Mouse (Mus musculus) mouse trophoblast stem cell (cell line): Measurements from ENCODE around the gene Cnpy1.

ENCODE experiments used
- in situ Hi-C, 2 experiments: fragments of 300-500 bp; cut with MseI, MboI; formaldehyde crosslinking; loops; 2 replicates in 1 of 2; 3 replicates in 1 of 2; pipeline ENCODE4 v1.15.1; 2025

Cnpy1 gene

GRCm38 (mm10) chr5:28165358-28166255, 80.0 kb downstream of the Cnpy1 start, which contains the start of gene En2:
Gene En2 (plus strand): TSS chr5:28165694.
- in situ Hi-C loops, result no loop called here

GRCm38 (mm10) chr5:28163926-28164325, 81.7 kb downstream of the Cnpy1 start:
- in situ Hi-C loops, result no loop called here

- in situ Hi-C loops, result no loop called here
These were observed 83.6 kb downstream of the Cnpy1 start for GRCm38 (mm10) chr5:28161938-28162402.

- in situ Hi-C loops, result no loop called here
These were observed 84.1 kb downstream of the Cnpy1 start for GRCm38 (mm10) chr5:28161383-28161937.

DNA sequence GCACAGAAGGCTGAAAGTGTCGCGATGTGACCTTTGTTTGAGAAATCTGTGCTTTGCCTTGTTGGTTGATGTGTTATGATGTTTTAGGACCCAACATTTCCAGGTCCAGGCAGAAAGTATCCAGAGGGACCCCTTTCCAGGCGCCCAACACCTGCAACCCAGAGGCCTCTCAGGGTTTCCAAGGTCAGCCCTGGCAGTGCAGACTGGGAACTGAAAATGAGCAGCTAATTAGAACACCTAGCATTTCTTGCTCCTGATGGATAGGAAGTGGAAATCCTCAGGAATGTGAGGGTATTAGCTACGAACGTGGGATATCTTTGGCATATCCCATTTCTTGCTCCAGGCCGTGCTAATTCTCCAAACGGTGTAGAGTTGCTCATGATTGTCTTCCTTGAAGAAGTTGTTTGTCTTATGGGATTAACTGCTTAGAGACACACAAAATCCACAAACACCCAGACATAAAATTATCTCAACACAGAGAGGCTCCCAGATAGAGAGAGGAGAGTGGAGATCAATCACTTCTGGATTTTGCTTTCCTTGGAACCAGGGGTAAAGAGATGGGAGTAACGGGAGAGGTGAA, 85.6 kb downstream of the Cnpy1 start:
- in situ Hi-C loops, result no loop called here

- in situ Hi-C loops, result no loop called here
These were observed 86.5 kb downstream of the Cnpy1 start for GRCm38 (mm10) chr5:28159072-28159458.

DNA sequence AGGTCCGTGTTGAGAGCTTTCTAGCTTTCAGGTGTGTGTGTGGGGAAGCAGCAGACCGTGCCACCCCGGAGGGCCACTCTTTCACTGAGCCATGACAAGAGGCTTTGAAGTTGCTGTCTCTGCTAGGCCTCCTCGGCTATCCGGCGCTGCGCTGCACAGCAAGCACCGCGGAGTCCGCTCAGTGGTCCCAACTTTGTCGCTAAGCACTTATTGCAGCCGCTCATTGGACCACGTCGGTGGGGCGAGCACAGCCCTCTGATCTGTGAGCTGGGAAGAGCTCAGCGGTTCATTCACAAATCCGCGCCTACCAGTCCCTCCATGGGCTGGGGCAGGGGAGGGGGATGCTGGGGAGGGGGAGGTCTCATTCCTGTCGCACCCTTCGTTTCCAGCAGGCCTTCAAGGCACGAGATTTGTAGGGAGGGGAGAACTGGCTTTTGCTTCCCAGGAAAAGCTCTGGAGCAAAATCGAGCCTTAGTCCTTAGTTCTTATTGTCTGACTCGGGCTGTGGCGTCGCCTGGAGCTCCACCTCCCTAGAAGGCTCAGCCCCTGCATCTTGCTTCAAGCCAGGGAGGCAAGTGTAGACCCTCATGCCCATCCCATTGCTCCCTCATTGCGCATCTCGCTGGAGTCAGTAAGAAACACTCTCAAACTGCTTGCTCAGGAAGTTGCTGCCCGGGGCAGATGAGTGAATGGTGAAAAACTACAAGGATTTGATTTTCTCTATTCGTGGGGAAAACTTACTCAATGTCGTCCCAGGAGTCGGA, 87.1 kb downstream of the Cnpy1 start:
- in situ Hi-C loops, result no loop called here

DNA sequence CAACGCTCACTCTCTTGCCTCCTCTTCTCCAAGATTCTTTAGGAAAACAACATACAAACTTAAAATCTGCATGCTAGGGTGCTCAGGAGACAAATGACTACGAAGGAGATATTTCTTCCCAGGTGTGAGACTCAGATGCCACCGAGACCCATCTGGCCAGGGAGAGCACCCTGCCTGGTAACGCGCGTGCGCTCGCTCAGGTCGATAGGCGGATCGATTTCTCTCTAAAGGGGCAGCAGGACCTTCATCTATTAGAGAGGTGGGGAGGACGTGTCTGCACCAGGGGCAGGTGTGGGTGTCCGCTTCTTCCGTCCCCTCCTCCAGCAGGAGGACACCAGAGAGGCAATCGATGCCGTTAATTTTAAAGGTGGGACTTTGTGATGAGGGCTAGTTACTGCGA, 87.8 kb downstream of the Cnpy1 start:
- in situ Hi-C loops, result no loop called here

DNA sequence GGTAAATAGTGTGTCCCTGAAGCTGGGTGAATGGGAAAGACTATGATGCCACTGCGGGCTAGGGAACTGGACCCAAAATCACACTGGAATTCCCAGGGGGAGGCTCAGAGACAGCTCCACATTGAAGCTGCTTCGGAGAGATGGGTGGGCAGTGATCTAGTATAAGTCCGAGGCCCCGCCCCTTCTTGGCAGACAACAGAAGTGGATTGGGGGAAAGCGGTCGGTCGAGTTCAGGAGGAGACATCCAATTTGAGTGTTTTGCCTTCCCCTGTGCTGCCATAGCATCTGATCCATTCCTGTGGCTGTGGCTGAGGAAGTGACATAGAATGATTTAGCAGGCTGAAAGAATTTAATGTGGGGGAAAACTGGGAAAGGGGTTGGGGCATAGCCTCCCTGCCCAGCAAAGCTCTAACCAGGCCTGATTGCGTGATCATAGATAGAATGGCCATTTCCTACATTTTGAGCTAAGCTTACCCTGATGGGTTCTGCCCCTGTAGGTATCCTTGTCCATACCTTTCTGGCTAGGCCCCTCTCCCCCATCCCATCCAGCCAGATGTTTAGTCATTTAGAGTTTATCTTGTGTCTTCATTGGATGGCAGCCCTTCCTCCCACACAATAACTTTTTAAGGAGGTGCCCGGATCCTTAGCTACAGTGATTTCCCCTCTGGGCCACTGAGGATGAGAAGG, 88.4 kb downstream of the Cnpy1 start:
- in situ Hi-C loops, result no loop called here
